Mouse (Mus musculus) limb, embryonic 11.5 days (tissue): ENCODE measurements around the gene Tas1r3. TPM values are rescaled to one million over a fixed set of nuclear protein-coding genes. Genes with fewer than 3 reads are reported as not detected.
A peak's percentile ranks its signal among the peaks of the same experiment; 100 is the strongest.

Experiments
- ATAC-seq: fragments of 200-750 bp; cut with Nextera tagmentation; 2 replicates; pipeline ENCODE4 v1.8.0; 2017; ENCODE audit warnings: low read depth; ENCODE audit not compliant: insufficient number of reproducible peaks, low FRiP score, low TSS enrichment
- DNase-seq: peaks from one replicate; pipeline ENCODE4 v3.0.0-alpha.2; 2015; ENCODE audit warnings: low spot score
- H3K27ac ChIP-seq: fragments of 300-500 bp; sonication (generic); replicated peaks from 2 replicates; pipeline ENCODE4 v1.5.1; 2014; ENCODE audit warnings: low read depth, mild to moderate bottlenecking, low read length
- H3K27me3 ChIP-seq: fragments of 300-500 bp; sonication (generic); 2 replicates; pipeline ENCODE4 v1.6.1; 2014; ENCODE audit warnings: mild to moderate bottlenecking, low read length, mixed read lengths; ENCODE audit not compliant: control insufficient read depth, insufficient read depth
- H3K36me3 ChIP-seq: fragments of 300-500 bp; sonication (generic); 2 replicates; pipeline ENCODE4 v1.6.1; 2014; ENCODE audit warnings: mild to moderate bottlenecking, low read length, moderate library complexity, mixed read lengths; ENCODE audit not compliant: control insufficient read depth, insufficient read depth
- H3K4me1 ChIP-seq: fragments of 300-500 bp; sonication (generic); 2 replicates; pipeline ENCODE4 v1.6.1; 2014; ENCODE audit warnings: low read length, mixed read lengths; ENCODE audit not compliant: control insufficient read depth, insufficient read depth
- H3K4me2 ChIP-seq: fragments of 300-500 bp; sonication (generic); 2 replicates; pipeline ENCODE4 v1.6.1; 2014; ENCODE audit warnings: low read depth, mild to moderate bottlenecking, moderate library complexity; ENCODE audit not compliant: severe bottlenecking
- H3K4me3 ChIP-seq: fragments of 300-500 bp; sonication (generic); 2 replicates; pipeline ENCODE4 v1.5.1; 2014; ENCODE audit warnings: low read depth, low read length
- H3K9ac ChIP-seq: fragments of 300-500 bp; sonication (generic); 2 replicates; pipeline ENCODE4 v1.6.1; 2014; ENCODE audit warnings: mild to moderate bottlenecking, low read length
- H3K9me3 ChIP-seq: fragments of 300-500 bp; sonication (generic); 2 replicates; pipeline ENCODE4 v1.6.1; 2016; ENCODE audit warnings: low read length; ENCODE audit not compliant: control insufficient read depth
- WGBS: fragments of 180-500 bp; shearing (Covaris S2); extraction: QIAGEN DNeasy Blood & Tissue Kit; methylation state at CpG from one replicate; pipeline ENCODE4 v1.1.7; 2014; 5-methylcytosine and 5-hydroxymethylcytosine counted together
- polyA plus RNA-seq: library from polyadenylated mRNA; unstranded; fragments of >200 nt; fragmentation: Nextera tagmentation; extraction: Ambion mirVana; gene quantifications from 2 replicates; pipeline ENCODE4 v1.2.1, GENCODE M21; 2014

The Tas1r3 gene
- polyA plus RNA-seq, result 0.24 and 0.28 TPM in 2 replicates

DNA sequence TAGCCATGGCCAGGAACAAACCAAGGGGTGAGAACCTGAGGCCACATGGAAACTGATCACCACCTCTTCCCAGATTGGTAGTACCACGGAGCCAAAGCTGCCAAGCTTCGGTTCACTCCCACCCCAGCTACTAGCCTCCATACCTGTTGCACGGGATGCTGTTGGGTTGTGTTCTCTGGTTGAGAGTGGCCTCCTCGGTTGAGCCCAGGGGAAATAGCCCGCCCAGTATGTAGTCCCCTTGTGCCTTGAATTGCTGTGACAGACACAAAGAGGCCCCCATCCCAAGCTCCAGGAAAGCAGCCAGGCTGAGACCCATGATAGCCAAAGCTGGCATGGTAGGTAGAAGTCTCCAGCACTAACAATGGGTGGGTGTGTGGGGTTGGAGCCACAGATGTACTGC, at the start of gene Tas1r3:
TSS of gene Tas1r3 (minus strand) at position 362 of the 400 bp plus-strand sequence.
- Histone ChIP-seq H3K4me1 (no peaks in the 10 kb centered on the region), H3K4me3 (no peak within 1 kb of the TSS), H3K9ac (no peak within 1 kb of the TSS), H3K27ac (no peak within 1 kb of the TSS), H3K4me2 (no peak within 1 kb of the TSS), H3K9me3 (no peaks in the 10 kb centered on the region), H3K27me3 (no peaks in the 10 kb centered on the region), H3K36me3 (no peaks in the 10 kb centered on the region; the same call in 1 of the 2 replicates)
- ATAC-seq, result no peak
- DNase-seq, result no peak
- WGBS, result 77% methylated on average over 5 of the region's 5 CpGs

GRCm38 (mm10) chr4:155908751-155909150, 45.6 kb upstream of the Tas1r3 start:
- ATAC-seq (no peak), DNase-seq (no peak)
- Histone ChIP-seq H3K27ac (no peak overlapping the region), H3K27me3 (no peaks in the 10 kb centered on the region), H3K9me3 (no peaks in the 10 kb centered on the region), H3K4me2 (no peak overlapping the region), H3K36me3 (peaks cover 2% of the 10 kb centered on the region; the same call in 1 of the 2 replicates), H3K4me1 (no peaks in the 10 kb centered on the region), H3K9ac (no peak overlapping the region), H3K4me3 (no peak overlapping the region)
- 92% methylated on average over 4 of the region's 4 CpGs for WGBS

GRCm38 (mm10) chr4:155908281-155908680, 45.1 kb upstream of the Tas1r3 start:
- Histone ChIP-seq H3K4me1 (no peaks in the 10 kb centered on the region), H3K4me2 (no peak overlapping the region), H3K9me3 (no peaks in the 10 kb centered on the region), H3K36me3 (peaks cover 5% of the 10 kb centered on the region; the same call in 1 of the 2 replicates), H3K4me3 (no peak overlapping the region), H3K27me3 (no peaks in the 10 kb centered on the region), H3K9ac (no peak overlapping the region), H3K27ac (no peak overlapping the region)
- no peak for DNase-seq
- WGBS, result 85% methylated on average over 7 of the region's 7 CpGs
- ATAC-seq, result no peak

- WGBS, result 80% methylated on average over 11 of the region's 11 CpGs
These were observed 43.8 kb upstream of the Tas1r3 start for GRCm38 (mm10) chr4:155907003-155907402.

DNA sequence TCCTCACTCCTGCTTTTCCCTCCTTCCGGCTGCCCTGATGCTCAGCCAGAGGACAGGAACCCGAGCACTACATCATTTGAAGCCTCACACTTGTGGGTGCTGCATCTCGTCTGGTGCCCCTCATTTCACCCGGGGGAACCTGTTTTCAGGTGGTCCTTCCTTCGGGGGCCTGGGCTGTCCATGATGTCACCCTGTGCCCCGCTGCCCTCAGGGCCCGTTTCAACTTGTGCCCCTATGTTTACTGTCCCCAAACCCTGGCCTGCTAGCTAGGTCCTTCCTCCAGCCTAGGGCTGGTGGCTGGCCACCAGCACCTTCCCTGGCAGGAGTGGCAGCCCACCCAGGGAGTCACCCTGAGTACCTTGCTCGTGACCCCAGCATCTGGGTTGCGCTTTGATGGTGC, 43.0 kb upstream of the Tas1r3 start:
- no peak overlapping the region for H3K4me3 ChIP-seq
- no peak overlapping the region for H3K9ac ChIP-seq
- H3K4me2 ChIP-seq, result no peak overlapping the region
- no peak overlapping the region for H3K27ac ChIP-seq
- no peaks in the 10 kb centered on the region for H3K4me1 ChIP-seq
- H3K36me3 ChIP-seq, result peaks cover 15% of the 10 kb centered on the region
- DNase-seq, result no peak
- H3K27me3 ChIP-seq, result no peaks in the 10 kb centered on the region
- no peak for ATAC-seq
- H3K9me3 ChIP-seq, result no peaks in the 10 kb centered on the region
- 79% methylated on average over 9 of the region's 9 CpGs for WGBS

More at GRCm38 (mm10) chr4:155907003-155907402, 43.8 kb upstream of the Tas1r3 start:
- no peaks in the 10 kb centered on the region for H3K4me1 ChIP-seq
- no peak overlapping the region for H3K9ac ChIP-seq
- no peak for DNase-seq
- H3K36me3 ChIP-seq, result peaks cover 15% of the 10 kb centered on the region
- no peaks in the 10 kb centered on the region for H3K27me3 ChIP-seq
- no peak for ATAC-seq
- no peaks in the 10 kb centered on the region for H3K9me3 ChIP-seq
- no peak overlapping the region for H3K27ac ChIP-seq
- no peak overlapping the region for H3K4me2 ChIP-seq
- no peak overlapping the region for H3K4me3 ChIP-seq

DNA sequence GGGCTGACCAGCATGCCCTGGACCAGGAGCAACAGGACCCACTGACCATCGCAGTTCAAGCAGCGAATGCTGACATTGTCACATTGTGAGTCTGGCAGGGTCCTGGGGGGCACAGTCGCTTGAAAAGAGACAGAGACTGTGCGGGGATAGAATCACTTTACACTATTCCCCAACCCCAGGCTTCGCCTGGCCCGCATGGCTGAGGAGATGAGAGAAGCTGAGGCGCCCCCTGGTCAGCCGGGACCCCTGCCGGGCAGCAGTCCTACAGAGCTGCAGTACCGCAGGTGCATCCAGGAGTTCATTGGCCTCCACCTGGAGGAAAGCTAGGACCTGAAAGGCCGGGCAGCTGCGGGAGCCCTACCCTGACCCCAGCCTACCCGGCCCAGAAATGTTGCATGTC, 42.5 kb upstream of the Tas1r3 start:
- Histone ChIP-seq H3K4me2 (no peak overlapping the region), H3K9me3 (no peaks in the 10 kb centered on the region), H3K9ac (no peak overlapping the region), H3K4me3 (no peak overlapping the region), H3K27ac (no peak overlapping the region), H3K36me3 (peaks cover 18% of the 10 kb centered on the region), H3K4me1 (no peaks in the 10 kb centered on the region), H3K27me3 (no peaks in the 10 kb centered on the region)
- no peak for ATAC-seq
- 89% methylated on average over 13 of the region's 13 CpGs for WGBS
- DNase-seq, result no peak

DNA sequence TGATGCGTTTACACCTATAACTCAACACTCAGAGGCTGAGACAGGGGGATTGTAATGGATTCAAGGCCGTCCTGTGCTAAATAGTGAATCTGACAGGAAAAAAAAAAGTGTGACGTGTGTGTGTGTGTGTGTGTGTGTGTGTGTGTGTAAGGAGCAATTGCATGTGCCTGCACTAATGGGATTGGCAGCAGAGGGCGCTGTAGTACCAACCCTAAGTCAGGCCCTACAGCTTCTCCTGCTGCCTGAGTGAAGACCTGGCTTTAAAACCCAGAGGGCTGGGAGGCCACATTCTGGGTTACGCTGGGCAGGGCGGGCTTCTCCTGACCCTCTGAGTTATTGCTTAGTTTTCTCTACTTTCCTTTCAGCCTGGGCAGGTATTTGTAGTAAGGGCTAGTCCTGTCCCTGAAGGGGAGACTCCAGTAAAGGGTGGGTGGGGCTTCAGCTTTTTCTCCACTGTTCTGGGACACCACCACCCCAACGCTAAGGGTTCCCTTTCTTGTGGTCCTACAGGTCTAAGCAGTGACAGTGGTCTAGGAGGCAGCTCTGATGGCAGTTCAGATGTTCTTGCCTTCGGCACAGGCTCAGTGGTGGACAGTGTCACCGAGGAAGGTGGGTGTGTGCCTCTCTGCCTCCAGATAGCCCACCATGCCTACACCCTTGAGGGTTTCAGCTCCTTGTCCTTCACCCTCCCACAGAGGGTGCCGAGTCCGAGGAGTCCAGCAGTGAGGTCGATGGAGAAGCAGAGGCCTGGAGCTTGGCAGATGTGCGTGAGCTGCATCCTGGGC, 41.3 kb upstream of the Tas1r3 start:
- WGBS, result 88% methylated on average over 13 of the region's 13 CpGs
- Histone ChIP-seq H3K27ac (no peak overlapping the region), H3K4me3 (no peak overlapping the region), H3K9me3 (no peaks in the 10 kb centered on the region), H3K9ac (no peak overlapping the region), H3K27me3 (no peaks in the 10 kb centered on the region), H3K36me3 (peaks cover 21% of the 10 kb centered on the region), H3K4me1 (no peaks in the 10 kb centered on the region), H3K4me2 (no peak overlapping the region)
- peak; percentile 30 for DNase-seq
- ATAC-seq, result no peak

DNA sequence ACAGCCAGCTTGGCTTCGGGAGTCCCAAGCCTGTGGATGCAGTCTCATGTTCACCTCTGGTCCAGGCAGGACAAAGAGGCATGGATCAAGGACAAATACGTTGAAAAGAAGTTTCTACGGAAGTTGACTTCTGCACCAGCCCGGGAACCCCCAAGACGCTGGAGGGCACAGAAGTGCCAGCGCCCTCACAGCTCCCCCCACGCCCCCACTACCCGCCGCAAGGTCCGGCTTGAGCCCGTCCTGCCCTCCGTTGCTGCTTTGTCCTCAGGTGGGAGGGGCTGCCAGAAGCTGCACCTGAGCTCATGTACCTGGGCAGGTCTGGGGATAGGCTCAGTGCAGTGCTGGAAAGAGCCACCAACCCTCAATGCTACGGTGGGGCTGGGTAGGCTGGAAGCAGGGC, 40.1 kb upstream of the Tas1r3 start:
- H3K4me2 ChIP-seq, result no peak overlapping the region
- no peaks in the 10 kb centered on the region for H3K27me3 ChIP-seq
- WGBS, result 95% methylated on average over 13 of the region's 13 CpGs
- H3K4me3 ChIP-seq, result no peak overlapping the region
- H3K36me3 ChIP-seq, result peaks cover 25% of the 10 kb centered on the region
- no peaks in the 10 kb centered on the region for H3K9me3 ChIP-seq
- H3K4me1 ChIP-seq, result no peaks in the 10 kb centered on the region
- no peak for DNase-seq
- no peak overlapping the region for H3K9ac ChIP-seq
- no peak for ATAC-seq
- H3K27ac ChIP-seq, result no peak overlapping the region
